Mouse (Mus musculus): ENCODE measurements around the gene Flnb.

The Flnb gene

DNA sequence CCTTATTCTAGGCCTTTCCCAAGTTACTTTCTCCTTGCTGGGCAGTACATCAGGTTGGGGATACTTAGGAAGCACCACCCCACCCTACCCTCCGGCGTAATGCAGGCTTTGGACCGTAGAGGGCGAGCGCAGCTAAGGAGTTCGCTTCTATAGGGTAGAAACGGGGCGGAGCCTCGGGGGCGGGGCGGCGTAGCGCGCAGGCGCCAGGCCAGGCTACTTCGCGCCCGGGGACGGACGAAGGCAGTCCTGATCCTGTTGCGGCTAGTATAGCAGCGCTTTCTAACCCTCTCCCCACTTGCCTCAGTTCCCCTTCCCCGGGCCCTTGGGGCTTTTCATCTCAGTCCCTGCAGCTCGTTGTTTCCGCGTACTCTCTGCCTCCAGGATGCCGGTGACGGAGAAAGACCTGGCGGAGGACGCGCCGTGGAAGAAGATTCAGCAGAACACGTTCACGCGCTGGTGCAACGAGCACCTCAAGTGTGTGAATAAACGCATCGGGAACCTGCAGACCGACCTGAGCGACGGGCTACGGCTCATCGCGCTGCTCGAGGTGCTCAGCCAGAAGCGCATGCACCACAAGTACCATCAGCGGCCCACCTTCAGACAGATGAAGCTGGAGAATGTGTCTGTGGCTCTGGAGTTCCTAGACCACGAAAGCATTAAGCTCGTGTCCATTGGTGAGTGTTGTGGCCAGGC, at the start of gene Flnb:
TSS of gene Flnb (plus strand) at position 188 of the 693 bp plus-strand sequence.
- DNase-seq (ENCODE audit: low spot score): peak; percentile 97

DNA sequence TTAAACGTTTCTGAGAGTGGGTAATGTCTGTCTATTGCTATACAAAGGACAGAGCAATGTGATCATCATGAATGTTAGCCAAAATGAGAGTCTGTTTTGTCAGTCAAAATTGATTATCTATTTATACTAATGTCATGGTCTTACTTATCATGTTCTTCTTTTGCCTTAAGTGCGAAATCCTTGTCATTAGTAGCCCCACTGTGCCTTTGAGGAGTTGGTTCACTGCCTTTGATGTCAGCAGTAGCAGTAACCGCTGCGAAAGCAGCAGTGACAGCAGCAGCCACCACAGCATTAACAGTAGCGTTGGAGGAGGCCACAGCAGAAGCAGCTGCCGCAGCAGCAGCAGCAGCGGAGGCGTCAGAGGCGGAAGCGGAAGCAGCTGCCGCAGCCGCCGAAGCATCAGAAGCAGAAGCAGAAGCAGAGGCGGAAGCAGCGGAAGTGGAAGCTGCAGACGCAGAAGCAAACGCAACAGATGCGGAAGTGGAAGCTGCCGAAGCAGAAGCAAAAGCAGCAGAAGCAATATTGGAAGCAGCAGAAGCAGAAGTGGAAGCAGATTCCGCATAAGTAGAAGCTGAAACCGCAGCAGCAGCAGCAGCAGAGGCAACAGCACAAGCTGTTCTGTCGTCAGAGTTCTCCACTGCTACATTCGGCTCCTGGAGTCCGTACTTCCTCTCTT, 43.9 kb upstream of the Flnb start:
- peak; percentile 37 for DNase-seq (ENCODE audit: low spot score)

DNA sequence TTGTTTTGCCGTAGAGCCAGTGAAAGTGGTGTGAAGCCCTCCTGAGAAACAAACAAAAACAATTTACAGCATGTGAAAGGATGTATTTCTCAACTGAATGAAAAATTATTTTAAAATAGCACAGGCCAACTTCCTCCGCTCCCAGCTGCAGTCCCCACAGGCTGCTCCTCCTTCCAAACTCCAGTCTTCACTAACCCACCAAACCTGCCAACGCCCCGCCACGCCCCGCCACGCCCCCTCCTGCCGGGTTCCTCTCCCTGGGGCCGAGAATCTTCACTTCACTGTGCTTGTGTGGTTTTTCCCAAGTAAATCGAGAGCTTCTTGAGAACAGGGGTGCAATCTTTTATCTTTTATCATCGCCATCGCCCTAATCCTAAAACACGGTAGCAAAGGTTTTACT, 31.7 kb upstream of the Flnb start:
- no peak for DNase-seq (ENCODE audit: low spot score)

DNA sequence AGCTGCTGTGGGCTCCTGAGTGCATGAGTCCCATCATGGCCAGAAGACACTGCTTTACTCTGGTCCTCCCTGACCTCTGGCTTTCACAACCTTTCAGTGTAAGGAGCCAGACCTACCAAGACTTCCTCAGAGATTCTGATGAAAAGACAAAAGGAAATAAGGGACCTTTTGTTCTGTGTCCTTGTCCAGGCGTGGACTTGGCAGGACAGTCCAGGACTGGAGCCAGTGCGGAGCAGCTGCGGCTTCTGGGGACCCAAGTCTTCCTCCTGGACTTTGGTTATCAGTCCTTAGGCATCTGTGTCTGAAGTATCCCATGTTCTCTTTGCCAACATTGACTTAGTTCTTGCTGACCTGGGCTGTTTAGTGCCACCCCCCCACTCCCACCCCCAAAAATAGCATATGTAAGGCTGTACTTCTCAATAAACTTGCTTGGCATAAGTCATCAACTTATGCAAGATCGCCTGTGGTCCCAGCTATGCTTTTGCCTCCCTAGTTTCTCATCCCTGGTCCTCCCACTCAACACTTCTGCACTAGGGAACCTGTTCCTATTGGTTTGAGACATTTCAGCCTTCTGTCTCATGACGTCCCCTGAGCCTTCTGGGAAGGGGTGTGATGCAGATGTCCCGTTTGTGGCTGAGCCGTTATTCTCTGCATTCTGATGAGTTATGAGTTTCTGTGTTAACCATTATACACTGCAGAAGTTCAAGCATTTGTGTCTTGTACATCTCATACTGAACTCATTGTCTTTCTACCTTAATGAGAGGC, 28.3 kb upstream of the Flnb start:
- DNase-seq (ENCODE audit: low spot score): no peak

DNA sequence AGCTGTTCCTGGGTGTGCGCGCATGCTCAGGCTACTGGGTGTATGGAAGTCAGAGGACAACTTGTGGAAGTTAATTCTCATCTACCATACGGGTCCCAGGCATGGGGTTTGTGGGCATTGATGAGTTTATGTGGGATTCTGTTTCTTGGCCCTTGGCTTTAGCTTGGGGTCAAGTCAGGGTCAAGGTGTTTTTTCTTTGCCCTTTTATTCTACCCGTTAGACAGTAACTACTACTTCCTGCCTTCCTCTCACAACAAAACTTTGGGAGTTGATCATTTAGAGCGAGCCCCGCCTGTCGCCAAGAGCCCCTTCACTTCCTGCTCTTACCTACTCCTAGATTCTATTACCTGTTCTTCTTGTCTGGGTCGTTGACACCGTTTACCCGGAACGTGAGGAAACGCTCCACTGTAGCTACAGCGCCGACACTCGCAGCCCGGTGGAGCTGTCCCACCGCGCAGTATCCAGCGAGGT, 26.7 kb upstream of the Flnb start:
- no peak for DNase-seq (ENCODE audit: low spot score)

DNA sequence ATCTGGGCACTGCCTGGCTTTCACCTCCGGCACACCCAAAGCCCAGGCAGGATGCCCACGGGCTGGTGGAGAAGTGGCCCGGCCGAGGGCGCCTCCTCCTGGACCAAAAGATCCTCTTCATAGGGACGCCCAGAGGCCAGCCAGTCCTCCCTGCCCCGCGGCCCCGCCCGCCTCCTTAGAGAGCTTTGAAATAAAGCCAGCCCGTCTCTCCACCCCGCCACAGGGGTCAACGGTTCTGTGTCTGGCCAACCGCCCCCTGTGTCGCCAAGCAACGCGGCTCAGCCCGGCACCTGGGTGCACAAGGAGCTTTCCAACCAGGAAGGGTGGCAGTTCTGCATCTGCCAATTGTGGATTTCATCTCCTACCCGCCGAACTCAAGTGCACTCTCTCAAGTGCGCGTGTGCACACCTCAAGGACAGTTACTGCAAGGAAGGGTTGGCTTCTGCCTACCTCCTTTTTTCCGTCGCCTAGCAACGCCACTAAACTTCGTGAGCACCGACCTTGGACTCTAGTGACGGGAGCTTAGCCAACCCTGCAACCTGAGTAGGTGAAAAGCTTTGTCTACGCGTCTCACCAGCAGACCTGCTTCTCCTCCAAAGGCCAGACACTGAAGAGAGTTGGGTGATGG, 26.1 kb upstream of the Flnb start, which contains the start of gene Gm26661:
TSS of gene Gm26661 (plus strand) at position 56 of the 628 bp plus-strand sequence.
- peak; percentile 78 for DNase-seq (ENCODE audit: low spot score)

DNA sequence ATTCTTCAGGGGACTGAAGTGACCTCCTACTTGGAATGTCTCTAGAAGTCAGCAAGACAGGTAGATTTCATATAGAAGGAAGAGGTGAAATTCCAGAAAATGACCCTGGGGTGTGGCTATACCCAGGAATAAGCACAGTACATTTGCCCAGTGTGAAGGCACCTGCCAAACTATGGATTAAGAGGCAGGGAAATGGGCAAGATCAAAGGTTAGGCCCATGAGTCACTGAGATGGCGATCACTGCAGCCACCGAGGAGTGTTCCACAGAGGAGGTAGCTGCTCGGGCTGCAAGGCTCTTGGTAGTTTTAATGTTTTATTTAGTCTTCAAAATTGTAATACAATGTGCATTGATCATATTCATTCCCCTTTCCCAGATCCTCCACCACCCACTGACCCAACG, 21.8 kb upstream of the Flnb start:
- DNase-seq (ENCODE audit: low spot score): no peak

DNA sequence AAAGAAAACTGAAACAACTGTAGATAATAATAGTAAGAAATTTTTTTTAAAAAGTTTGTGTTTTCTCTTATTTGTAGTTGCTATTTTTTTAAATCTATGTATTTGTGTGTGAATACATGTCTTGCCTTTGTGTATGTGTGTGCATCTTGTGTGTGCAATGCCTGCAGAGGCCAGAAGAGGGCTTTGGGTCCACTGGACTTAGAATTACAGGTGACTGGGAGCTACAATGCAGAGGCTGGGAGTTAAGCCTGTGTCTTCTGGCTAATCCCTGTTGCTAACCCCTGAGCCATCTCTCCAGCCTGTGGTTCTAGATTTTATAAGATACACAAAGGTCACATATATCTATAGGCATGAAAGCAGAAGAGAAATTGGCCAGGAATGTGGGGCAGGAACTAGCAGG, 17.1 kb upstream of the Flnb start:
- DNase-seq (ENCODE audit: low spot score): no peak

DNA sequence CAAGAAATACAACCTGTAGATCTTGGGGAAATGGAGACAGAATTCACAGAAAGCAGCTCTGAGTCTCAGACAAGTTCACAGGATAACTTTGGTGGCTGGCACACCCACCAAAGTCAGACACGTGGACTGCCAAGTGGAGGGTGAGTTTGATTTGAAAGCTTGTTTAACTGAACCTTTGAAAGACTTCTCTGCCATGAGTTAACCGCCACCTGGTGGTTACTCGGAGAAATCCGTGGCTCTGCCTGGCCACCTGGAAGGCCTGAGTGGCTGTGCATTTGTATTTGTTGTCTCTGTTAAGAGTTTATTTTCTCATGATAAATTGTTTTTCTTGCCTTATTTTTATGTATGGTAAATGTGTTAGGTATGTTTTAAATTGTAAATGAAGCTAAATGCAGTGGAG, 15.9 kb upstream of the Flnb start:
- DNase-seq (ENCODE audit: low spot score): peak; percentile 39

DNA sequence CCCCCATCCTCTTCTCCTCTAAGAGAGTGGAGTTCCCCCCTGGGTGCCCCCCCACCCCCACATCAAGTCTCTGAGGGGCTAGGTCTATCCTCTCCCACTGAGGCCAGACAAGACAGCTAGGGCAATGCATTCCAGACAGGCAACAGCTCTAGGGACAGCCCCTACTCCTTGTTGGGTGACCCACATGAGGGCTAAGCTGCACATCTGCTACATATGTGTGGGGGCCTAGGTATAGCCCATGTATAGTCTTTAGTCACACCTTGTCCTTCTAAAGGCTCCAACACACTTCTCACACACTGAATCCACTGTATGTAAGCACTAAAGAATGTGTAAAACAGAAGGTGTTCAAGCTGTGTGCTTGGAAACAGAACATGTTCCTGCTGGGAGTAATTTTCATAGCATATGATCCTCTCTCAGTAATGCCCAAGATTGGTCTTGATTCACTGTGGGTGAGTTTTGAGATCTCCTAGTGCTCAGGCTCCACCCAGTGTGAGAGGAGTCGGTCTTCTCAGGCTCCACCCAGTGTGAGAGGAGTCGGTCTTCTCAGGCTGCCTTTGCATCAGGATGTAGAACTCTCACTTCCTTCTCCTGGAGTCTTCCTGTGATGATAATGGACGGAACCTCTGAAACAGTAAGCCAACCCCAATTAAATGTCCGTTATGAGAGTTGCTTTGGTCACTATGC, 13.7 kb upstream of the Flnb start:
- no peak for DNase-seq (ENCODE audit: low spot score)

DNA sequence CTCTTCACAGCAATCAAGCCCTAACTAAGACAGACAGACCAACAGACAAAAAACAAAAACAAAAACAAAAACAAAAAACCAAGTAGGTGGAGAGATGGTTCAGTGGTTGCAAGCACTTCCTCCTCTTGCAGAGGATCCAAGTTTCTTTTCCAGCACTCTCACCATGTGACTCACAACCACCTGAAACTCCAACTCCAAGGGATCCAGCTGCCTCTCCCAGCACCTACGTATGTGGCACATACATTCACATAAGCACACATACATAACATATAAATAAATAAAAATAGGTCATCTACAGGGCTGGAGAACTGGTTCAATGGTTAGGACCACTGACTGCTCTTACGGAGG, 13.2 kb upstream of the Flnb start:
- no peak for DNase-seq (ENCODE audit: low spot score)

DNA sequence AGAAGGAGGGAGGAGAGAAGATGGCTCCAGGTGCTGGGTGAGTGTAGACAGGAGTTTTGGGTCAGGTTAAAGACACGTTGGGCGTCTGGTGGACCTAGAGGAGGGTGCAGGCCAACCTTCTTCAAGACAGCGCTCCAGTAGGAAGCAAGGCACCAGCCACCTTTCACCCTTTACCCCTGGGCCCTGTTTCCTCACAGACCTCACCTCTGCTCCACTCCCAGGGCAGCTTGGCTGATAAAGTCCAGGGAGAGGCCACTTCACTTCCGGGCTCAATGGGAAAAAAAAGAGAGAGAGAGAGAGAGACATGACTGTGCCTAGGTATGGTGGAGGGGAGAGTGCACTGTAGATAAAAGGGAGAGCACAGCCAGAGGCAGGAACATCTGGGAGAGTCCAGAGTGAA, 10.0 kb upstream of the Flnb start:
- DNase-seq (ENCODE audit: low spot score): no peak

DNA sequence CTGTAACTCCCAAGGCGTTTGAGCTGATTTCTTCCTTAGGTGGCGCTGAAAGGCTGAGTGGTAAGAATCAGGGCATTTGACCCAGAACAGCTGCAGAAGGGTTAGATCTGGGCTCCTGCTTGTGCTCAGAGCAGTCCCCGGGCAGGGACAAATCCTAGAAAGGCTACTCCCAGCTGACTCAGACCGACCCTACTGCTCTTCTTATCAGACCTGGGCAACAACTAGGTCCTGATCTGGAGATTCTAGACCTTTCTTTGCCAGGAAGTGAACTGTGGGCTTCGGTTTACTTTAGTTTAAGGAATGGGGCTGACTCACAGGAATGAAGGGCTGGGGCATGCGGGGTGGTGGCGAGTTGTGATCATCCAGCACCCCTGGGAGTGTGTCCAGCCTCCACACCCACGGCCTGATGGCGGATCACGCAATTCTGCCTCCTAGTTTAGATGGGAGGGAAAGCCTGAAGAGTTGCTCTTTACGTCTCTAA, 9.2 kb upstream of the Flnb start:
- DNase-seq (ENCODE audit: low spot score): no peak

DNA sequence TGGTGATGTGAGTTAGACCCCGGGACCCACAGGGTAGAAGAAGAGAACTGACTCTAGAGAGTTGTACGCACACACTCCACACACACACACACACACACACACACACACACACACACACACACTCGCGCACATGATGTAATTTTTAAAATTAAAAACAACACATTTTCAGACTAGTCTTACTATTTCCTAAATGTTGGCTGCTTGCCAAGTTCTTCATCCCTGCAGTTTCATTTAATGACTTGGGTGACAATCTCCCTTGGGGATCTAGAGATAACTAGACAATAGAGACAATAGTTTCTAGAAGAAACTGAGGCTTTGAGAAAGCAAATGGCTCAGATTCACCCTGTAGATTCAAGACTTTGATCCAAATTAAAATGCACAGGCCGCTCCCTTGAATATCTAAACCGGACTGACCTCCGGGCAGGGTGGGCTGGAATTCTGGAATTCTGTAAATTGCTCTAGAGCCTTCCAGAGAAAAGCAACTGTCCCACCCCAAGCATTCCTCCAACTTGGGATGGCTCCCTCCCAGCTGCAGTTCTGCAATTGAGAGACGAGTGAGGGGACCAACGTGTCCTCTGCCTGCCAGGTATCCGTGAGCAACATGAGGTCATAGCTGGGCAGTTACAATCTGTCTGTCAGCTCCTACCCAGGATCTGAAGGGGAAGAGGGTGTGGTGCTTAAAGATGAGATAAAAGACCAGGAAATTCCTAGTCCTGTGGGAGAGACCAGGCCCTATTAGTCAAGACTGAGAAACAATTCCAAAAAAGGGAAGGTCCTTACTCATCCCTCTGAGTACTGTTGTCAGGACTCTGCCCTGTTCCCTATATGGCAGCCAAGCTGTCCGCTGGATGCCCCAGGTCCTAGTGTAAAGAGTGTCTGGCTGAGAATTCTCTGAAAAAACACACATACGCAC, 8.5 kb upstream of the Flnb start:
- DNase-seq (ENCODE audit: low spot score): no peak

DNA sequence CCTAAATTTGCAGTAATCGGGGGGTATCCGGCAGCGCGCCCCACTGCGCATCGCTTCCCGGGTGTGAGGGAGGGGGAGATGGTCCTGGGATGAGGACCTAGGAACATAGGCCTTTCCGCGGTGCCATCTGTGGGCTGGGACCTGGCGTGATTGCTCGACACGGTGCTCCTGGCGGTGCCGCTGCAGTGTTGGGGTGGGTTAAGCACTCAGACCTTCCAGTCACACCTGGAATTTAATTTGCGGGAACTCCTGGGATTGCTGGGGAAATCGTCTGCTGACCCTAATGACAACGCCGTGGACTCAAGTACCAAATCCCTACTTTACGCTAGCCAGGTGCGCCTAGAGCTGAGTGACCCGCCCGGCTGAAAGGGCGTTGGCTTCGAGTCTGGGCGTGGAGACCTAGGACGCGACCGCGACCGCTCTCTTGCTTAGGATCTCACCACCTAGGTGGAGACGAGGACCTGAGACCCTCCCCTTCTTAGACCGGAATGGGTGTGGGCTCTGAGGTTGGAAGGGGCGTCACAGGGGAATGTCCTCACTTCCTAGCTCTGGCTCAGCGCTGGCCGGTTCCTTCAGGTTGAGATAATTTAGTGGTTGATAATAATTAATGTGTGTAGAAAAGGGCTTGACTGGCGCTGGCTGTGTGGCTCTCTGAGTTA, 835 bp downstream of the Flnb start:
- peak; percentile 28 for DNase-seq (ENCODE audit: low spot score)

DNA sequence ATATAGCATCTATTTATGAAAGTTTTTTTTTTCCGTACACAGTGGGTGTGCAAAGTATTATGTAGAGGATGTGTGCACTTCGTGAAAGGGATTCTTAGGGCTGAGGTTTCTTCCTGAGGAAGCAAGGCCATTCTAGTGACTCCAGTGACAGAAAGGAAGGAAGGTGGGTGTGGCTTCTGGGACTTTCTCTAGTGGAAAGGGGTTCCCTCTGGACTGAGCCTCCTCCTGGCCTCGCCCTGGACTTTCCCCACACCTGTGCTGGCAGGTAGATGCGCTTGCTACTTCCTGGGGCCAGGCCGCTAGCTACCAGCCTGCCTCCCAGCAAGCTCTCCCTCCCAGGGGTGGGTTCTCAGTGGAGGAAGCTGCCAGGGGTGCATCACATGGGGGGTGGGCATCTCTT, 1.7 kb downstream of the Flnb start:
- DNase-seq (ENCODE audit: low spot score): no peak

DNA sequence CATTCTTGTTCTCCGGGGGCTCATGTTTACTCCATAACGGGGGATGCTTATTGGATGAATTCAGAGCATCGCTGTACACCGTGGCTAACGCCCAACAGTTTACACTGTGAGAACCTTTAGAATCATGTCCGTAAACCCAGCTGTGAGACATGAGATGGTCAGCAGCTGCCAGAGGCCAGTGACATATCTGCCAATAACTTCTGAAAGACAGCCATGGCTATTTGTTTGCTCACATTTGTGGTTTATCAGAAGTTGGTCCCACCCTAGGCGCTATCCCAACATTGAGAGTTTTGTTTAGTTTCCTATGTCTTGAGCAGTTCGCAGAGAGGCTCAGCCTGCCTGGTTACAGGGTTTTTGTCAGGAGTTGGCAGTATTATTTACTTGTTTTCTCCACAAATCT, 3.6 kb downstream of the Flnb start:
- DNase-seq (ENCODE audit: low spot score): no peak

DNA sequence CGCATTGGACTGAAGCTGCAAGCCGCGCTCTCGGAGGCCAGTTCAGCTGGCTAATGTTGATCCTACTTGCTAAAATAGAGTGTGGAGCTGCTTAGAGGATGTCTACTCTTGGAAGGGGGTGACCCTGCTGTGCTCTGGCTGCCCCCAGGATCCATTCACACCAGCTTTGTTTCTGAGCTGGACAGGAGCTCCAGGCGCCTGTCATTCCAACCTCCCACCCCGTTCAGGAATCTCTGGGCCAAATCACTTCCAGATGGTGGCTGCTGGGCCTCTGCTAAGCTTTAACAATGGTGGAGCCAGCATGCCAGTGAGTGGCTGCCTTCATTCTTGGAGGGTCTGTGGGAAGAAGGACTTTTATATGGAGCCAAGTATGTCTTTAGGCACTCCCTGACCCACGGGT, 4.9 kb downstream of the Flnb start:
- no peak for DNase-seq (ENCODE audit: low spot score)

DNA sequence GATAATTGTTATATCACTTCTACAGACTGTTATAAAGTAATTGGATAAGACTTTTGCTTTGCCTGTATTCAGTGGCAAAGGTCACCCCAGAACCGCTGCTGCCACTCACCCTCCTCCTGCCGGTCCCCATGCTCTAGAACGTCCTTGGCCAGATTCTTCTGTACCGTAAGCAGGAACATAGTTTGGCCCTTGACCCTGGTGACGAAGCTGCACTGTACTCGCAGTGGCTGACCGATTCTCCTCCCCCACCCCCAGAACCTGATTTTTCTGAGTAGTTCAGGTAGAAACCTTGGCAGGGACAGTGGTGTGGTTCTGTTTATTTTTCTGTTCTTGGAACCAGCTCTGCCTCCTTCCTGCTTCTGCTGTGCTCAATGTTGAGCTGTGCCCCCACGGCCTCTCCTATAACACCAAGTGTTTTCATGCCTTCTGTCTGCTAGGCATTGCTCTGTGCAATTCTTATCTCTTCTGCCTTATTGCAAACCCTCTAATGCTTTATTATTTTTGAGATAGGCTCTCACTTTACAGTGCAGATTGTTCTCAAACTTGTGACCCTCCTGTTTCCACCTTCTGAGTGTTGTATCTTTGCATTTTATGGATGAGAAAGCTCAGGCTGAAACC, 7.0 kb downstream of the Flnb start:
- DNase-seq (ENCODE audit: low spot score): no peak

All from ovary, postnatal 36 days (tissue).